Mouse (Mus musculus): ENCODE measurements around the gene Ciita. TPM values are rescaled to one million over a fixed set of nuclear protein-coding genes. Genes with fewer than 3 reads are reported as not detected.

The Ciita gene
- polyA plus RNA-seq, 1 experiment, result 0.01 TPM

- TF ChIP-seq MAX (IDR thresholded peaks at IDR 0.05; ENCODE audit: low read depth) (no peak), CEBPB (IDR thresholded peaks at IDR 0.05; ENCODE audit: insufficient read depth, poor library complexity, severe bottlenecking) (no peak), SRF (IDR thresholded peaks at IDR 0.05; ENCODE audit: control insufficient read depth, insufficient read length, low read depth) (no peak)
- H3K27me3 ChIP-seq (ENCODE audit: control insufficient read depth, insufficient read depth, insufficient read length), result peaks cover 19% of the 10 kb centered on the region
- no peaks in the 10 kb centered on the region for H3K36me3 ChIP-seq (ENCODE audit: control insufficient read depth, insufficient read depth)
- H3K79me2 ChIP-seq (ENCODE audit: control insufficient read depth, insufficient read depth), result no peaks in the 10 kb centered on the region
- no peak overlapping the region for H3ac ChIP-seq (ENCODE audit: control insufficient read depth, insufficient read length)
- H3K4me3 ChIP-seq, result no peak overlapping the region
- no peak overlapping the region for H3K4me2 ChIP-seq (ENCODE audit: low read depth)
Observed at GRCm38 (mm10) chr16:10503058-10503457, 23.2 kb downstream of the Ciita start.

GRCm38 (mm10) chr16:10507445-10507844 lies 27.6 kb downstream of the Ciita start:
- no peak for TF ChIP-seq POLR2AphosphoS2 (IDR thresholded peaks at IDR 0.05; ENCODE audit: insufficient read length, low read depth)
- no peak for TF ChIP-seq SRF (IDR thresholded peaks at IDR 0.05; ENCODE audit: control insufficient read depth, insufficient read length, low read depth)
- TF ChIP-seq CEBPB (IDR thresholded peaks at IDR 0.05; ENCODE audit: insufficient read depth, poor library complexity, severe bottlenecking), result no peak
- no peak for TF ChIP-seq E2F4 (IDR thresholded peaks at IDR 0.05; ENCODE audit: insufficient read depth)
- no peak for TF ChIP-seq USF1 (IDR thresholded peaks at IDR 0.05; ENCODE audit: low read depth)
- TF ChIP-seq POLR2A (IDR thresholded peaks at IDR 0.05; ENCODE audit: insufficient read length, low read depth), result no peak
- TF ChIP-seq MAX (IDR thresholded peaks at IDR 0.05; ENCODE audit: low read depth), result no peak
- no peak for TF ChIP-seq REST (IDR thresholded peaks at IDR 0.05; ENCODE audit: insufficient read depth, insufficient read length)
- TF ChIP-seq TCF3 (IDR thresholded peaks at IDR 0.05; ENCODE audit: insufficient read length, low read depth), result no peak
- peaks cover 32% of the 10 kb centered on the region for H3K27me3 ChIP-seq (ENCODE audit: control insufficient read depth, insufficient read depth, insufficient read length)
- H3K4me2 ChIP-seq (ENCODE audit: low read depth), result no peak overlapping the region
- no peak overlapping the region for H3ac ChIP-seq (ENCODE audit: control insufficient read depth, insufficient read length)
- H3K4me3 ChIP-seq, result no peak overlapping the region
- no peaks in the 10 kb centered on the region for H3K36me3 ChIP-seq (ENCODE audit: control insufficient read depth, insufficient read depth)
- no peaks in the 10 kb centered on the region for H3K79me2 ChIP-seq (ENCODE audit: control insufficient read depth, insufficient read depth)

- Histone ChIP-seq H3K79me2 (ENCODE audit: control insufficient read depth, insufficient read depth) (no peaks in the 10 kb centered on the region), H3K27me3 (ENCODE audit: control insufficient read depth, insufficient read depth, insufficient read length) (peaks cover 32% of the 10 kb centered on the region), H3K4me3 (no peak overlapping the region), H3ac (ENCODE audit: control insufficient read depth, insufficient read length) (no peak overlapping the region), H3K36me3 (ENCODE audit: control insufficient read depth, insufficient read depth) (no peaks in the 10 kb centered on the region), H3K4me2 (ENCODE audit: low read depth) (no peak overlapping the region)
- peak in 2 of 3 experiments; percentile 46 to 50 for TF ChIP-seq MYOD1 (IDR thresholded peaks at IDR 0.05; ENCODE audit: control insufficient read depth in 1 of 3, insufficient read length in 2 of 3, low read depth in 2 of 3)
- TF ChIP-seq MYOG (IDR thresholded peaks at IDR 0.05; ENCODE audit: control insufficient read depth in 1 of 3, insufficient read depth in 1 of 3, insufficient read length in 2 of 3, low read depth in 2 of 3), result peak in 1 of 3 experiments; percentile 66
- TF ChIP-seq POLR2AphosphoS2 (IDR thresholded peaks at IDR 0.05; ENCODE audit: insufficient read length, low read depth), result no peak
Observed at GRCm38 (mm10) chr16:10508691-10509090, 28.8 kb downstream of the Ciita start.

GRCm38 (mm10) chr16:10510477-10511133 lies 30.7 kb downstream of the Ciita start:
- Histone ChIP-seq H3K4me2 (ENCODE audit: low read depth) (no peak overlapping the region), H3K79me2 (ENCODE audit: control insufficient read depth, insufficient read depth) (no peaks in the 10 kb centered on the region), H3K36me3 (ENCODE audit: control insufficient read depth, insufficient read depth) (no peaks in the 10 kb centered on the region), H3K27me3 (ENCODE audit: control insufficient read depth, insufficient read depth, insufficient read length) (peaks cover 32% of the 10 kb centered on the region), H3ac (ENCODE audit: control insufficient read depth, insufficient read length) (no peak overlapping the region), H3K4me3 (no peak overlapping the region)
- TF ChIP-seq USF1 (IDR thresholded peaks at IDR 0.05; ENCODE audit: low read depth) (no peak), MYOG (IDR thresholded peaks at IDR 0.05; ENCODE audit: control insufficient read depth in 1 of 3, insufficient read depth in 1 of 3, insufficient read length in 2 of 3, low read depth in 2 of 3) (no peak)

GRCm38 (mm10) chr16:10511134-10511520 lies 31.3 kb downstream of the Ciita start:
- no peak for TF ChIP-seq MYOD1 (IDR thresholded peaks at IDR 0.05; ENCODE audit: control insufficient read depth in 1 of 3, insufficient read length in 2 of 3, low read depth in 2 of 3)
- TF ChIP-seq USF1 (IDR thresholded peaks at IDR 0.05; ENCODE audit: low read depth), result no peak
- TF ChIP-seq POLR2AphosphoS2 (IDR thresholded peaks at IDR 0.05; ENCODE audit: insufficient read length, low read depth), result no peak
- TF ChIP-seq REST (IDR thresholded peaks at IDR 0.05; ENCODE audit: insufficient read depth, insufficient read length), result no peak
- no peak for TF ChIP-seq MAX (IDR thresholded peaks at IDR 0.05; ENCODE audit: low read depth)
- no peak for TF ChIP-seq POLR2A (IDR thresholded peaks at IDR 0.05; ENCODE audit: insufficient read length, low read depth)
- Histone ChIP-seq H3K4me3 (no peak overlapping the region), H3K4me2 (ENCODE audit: low read depth) (no peak overlapping the region)

GRCm38 (mm10) chr16:10515953-10516572 lies 36.2 kb downstream of the Ciita start:
- TF ChIP-seq TCF12 (IDR thresholded peaks at IDR 0.05; ENCODE audit: insufficient read depth, poor library complexity, severe bottlenecking) (no peak), USF1 (IDR thresholded peaks at IDR 0.05; ENCODE audit: low read depth) (no peak), CEBPB (IDR thresholded peaks at IDR 0.05; ENCODE audit: insufficient read depth, poor library complexity, severe bottlenecking) (no peak), POLR2A (IDR thresholded peaks at IDR 0.05; ENCODE audit: insufficient read length, low read depth) (no peak), E2F4 (IDR thresholded peaks at IDR 0.05; ENCODE audit: insufficient read depth) (no peak)
- no peak overlapping the region for H3ac ChIP-seq (ENCODE audit: control insufficient read depth, insufficient read length)
- H3K27me3 ChIP-seq (ENCODE audit: control insufficient read depth, insufficient read depth, insufficient read length), result peaks cover 6% of the 10 kb centered on the region
- H3K79me2 ChIP-seq (ENCODE audit: control insufficient read depth, insufficient read depth), result no peaks in the 10 kb centered on the region
- H3K36me3 ChIP-seq (ENCODE audit: control insufficient read depth, insufficient read depth), result no peaks in the 10 kb centered on the region
- no peak overlapping the region for H3K4me2 ChIP-seq (ENCODE audit: low read depth)
- H3K4me3 ChIP-seq, result no peak overlapping the region

More at GRCm38 (mm10) chr16:10511134-10511520, 31.3 kb downstream of the Ciita start:
- H3K27me3 ChIP-seq (ENCODE audit: control insufficient read depth, insufficient read depth, insufficient read length), result peaks cover 31% of the 10 kb centered on the region
- no peaks in the 10 kb centered on the region for H3K36me3 ChIP-seq (ENCODE audit: control insufficient read depth, insufficient read depth)
- H3ac ChIP-seq (ENCODE audit: control insufficient read depth, insufficient read length), result no peak overlapping the region
- H3K79me2 ChIP-seq (ENCODE audit: control insufficient read depth, insufficient read depth), result no peaks in the 10 kb centered on the region

All from myocyte (in vitro differentiated cells).